Mouse (Mus musculus) CH12.LX (cell line): ENCODE measurements around the gene Phf10. TPM values are rescaled to one million over a fixed set of nuclear protein-coding genes. Genes with fewer than 3 reads are reported as not detected.

Experiments
- DNase-seq: peaks from one replicate; pipeline ENCODE4 v3.0.0-alpha.2; 2013; ENCODE audit errors: extremely low read depth
- H3K27ac ChIP-seq: 2 replicates; pipeline ENCODE4 v1.5.1; 2012; ENCODE audit warnings: low read depth, mild to moderate bottlenecking, control low read depth, moderate library complexity; ENCODE audit not compliant: insufficient read depth
- H3K27me3 ChIP-seq: replicated peaks from 2 replicates; pipeline ENCODE3; 2012; ENCODE audit warnings: inconsistent platforms
- H3K36me3 ChIP-seq, 2 experiments: replicated peaks in 1 of 2; 2 replicates each; pipeline versions ENCODE3 to v1.6.1; 2012; ENCODE audit warnings: inconsistent platforms in 1 of 2, low read length in 1 of 2, mild to moderate bottlenecking in 1 of 2, mixed read lengths in 1 of 2, moderate library complexity in 1 of 2; ENCODE audit not compliant: control insufficient read depth in 1 of 2, insufficient read depth in 1 of 2
- H3K4me1 ChIP-seq, 2 experiments: 2 replicates each; pipeline ENCODE4 v1.6.1; 2012; ENCODE audit warnings: inconsistent platforms in 1 of 2, moderate library complexity in 1 of 2; ENCODE audit not compliant: insufficient read depth in 2 of 2, control insufficient read depth in 1 of 2
- H3K4me2 ChIP-seq: 2 replicates; pipeline ENCODE4 v1.6.1; 2012; ENCODE audit warnings: low read depth, mild to moderate bottlenecking, control low read depth; ENCODE audit not compliant: poor library complexity, insufficient read depth, severe bottlenecking
- H3K4me3 ChIP-seq, 3 experiments: fragments of 150-350 bp in 1 of 3; sonication (generic) in 1 of 3; replicated peaks in 1 of 3; 2 replicates each; pipeline versions ENCODE3 to v1.5.1; 2011 to 2012; ENCODE audit warnings: low read depth in 2 of 3, low read length in 2 of 3, mild to moderate bottlenecking in 2 of 3, moderate library complexity in 2 of 3, control low read depth in 1 of 3, improper control_type of control experiment in 1 of 3, inconsistent platforms in 1 of 3, mixed read lengths in 1 of 3; ENCODE audit not compliant: poor library complexity in 1 of 3
- H3K79me2 ChIP-seq: replicated peaks from 2 replicates; pipeline ENCODE4 v1.6.1; 2012; ENCODE audit warnings: mild to moderate bottlenecking, moderate library complexity; ENCODE audit not compliant: control insufficient read depth, poor library complexity, insufficient read depth, severe bottlenecking; ENCODE audit errors: extremely low read depth
- H3K9ac ChIP-seq: 2 replicates; pipeline ENCODE4 v1.6.1; 2012; ENCODE audit warnings: low read depth, mild to moderate bottlenecking, control low read depth, moderate library complexity; ENCODE audit not compliant: insufficient read depth
- H3K9me3 ChIP-seq: replicated peaks from 2 replicates; pipeline ENCODE3; 2012; ENCODE audit warnings: low read length, inconsistent platforms, mixed read lengths
- BHLHE40 ChIP-seq: IDR thresholded peaks from 2 replicates; pipeline ENCODE4 v1.6.1; 2011; ENCODE audit warnings: mild to moderate bottlenecking, low read depth, low read length, improper control_type of control experiment
- CHD1 ChIP-seq: IDR thresholded peaks from 2 replicates; pipeline ENCODE4 v1.6.1; 2012; ENCODE audit warnings: low read depth, low read length, improper control_type of control experiment, inconsistent platforms
- CHD2 ChIP-seq: IDR thresholded peaks from 2 replicates; pipeline ENCODE4 v1.6.1; 2011; ENCODE audit warnings: low read length, improper control_type of control experiment
- CTCF ChIP-seq, 2 experiments: IDR thresholded peaks in 1 of 2; conservative IDR thresholded peaks in 1 of 2; 2 replicates each; pipeline ENCODE4 v1.5.1; 2011 to 2012; ENCODE audit warnings: low read depth in 2 of 2, low read length in 2 of 2, improper control_type of control experiment in 1 of 2, inconsistent platforms in 1 of 2, mild to moderate bottlenecking in 1 of 2, moderate library complexity in 1 of 2
- E2F4 ChIP-seq: IDR thresholded peaks from 2 replicates; pipeline ENCODE4 v1.6.1; 2011; ENCODE audit warnings: low read depth, low read length, improper control_type of control experiment; ENCODE audit not compliant: insufficient replicate concordance
- ELF1 ChIP-seq: IDR thresholded peaks from 2 replicates; pipeline ENCODE4 v1.6.1; 2014; ENCODE audit warnings: low read depth, mild to moderate bottlenecking, inconsistent platforms, low read length, improper control_type of control experiment
- EP300 ChIP-seq: IDR thresholded peaks from 2 replicates; pipeline ENCODE4 v1.6.1; 2011; ENCODE audit warnings: low read length, improper control_type of control experiment
- ETS1 ChIP-seq: conservative IDR thresholded peaks from 2 replicates; pipeline ENCODE4 v1.6.1; 2012; ENCODE audit warnings: low read depth, mild to moderate bottlenecking, inconsistent platforms, low read length, improper control_type of control experiment, moderate library complexity
- GABPA ChIP-seq: IDR thresholded peaks from 2 replicates; pipeline ENCODE4 v1.6.1; 2012; ENCODE audit warnings: low read depth, low read length, improper control_type of control experiment, inconsistent platforms; ENCODE audit not compliant: insufficient replicate concordance
- HCFC1 ChIP-seq: IDR thresholded peaks from 2 replicates; pipeline ENCODE4 v1.6.1; 2012; ENCODE audit warnings: low read depth, mild to moderate bottlenecking, inconsistent platforms, low read length, improper control_type of control experiment
- IRF4 ChIP-seq: IDR thresholded peaks from 2 replicates; pipeline ENCODE4 v1.6.1; 2014; ENCODE audit warnings: low read depth, mild to moderate bottlenecking, inconsistent platforms, low read length, improper control_type of control experiment
- JUN ChIP-seq: IDR thresholded peaks from 2 replicates; pipeline ENCODE4 v1.6.1; 2011; ENCODE audit warnings: low read depth, mild to moderate bottlenecking, low read length, improper control_type of control experiment, moderate library complexity; ENCODE audit not compliant: insufficient read depth
- JUND ChIP-seq: conservative IDR thresholded peaks from 2 replicates; pipeline ENCODE4 v1.6.1; 2011; ENCODE audit warnings: low read depth, low read length, improper control_type of control experiment
- KAT2A ChIP-seq: IDR thresholded peaks from 2 replicates; pipeline ENCODE4 v1.6.1; 2012; ENCODE audit warnings: low read length, improper control_type of control experiment, inconsistent platforms; ENCODE audit not compliant: insufficient replicate concordance
- MAFK ChIP-seq: IDR thresholded peaks from 2 replicates; pipeline ENCODE4 v1.6.1; 2011; ENCODE audit warnings: low read length, improper control_type of control experiment; ENCODE audit not compliant: insufficient replicate concordance
- MAX ChIP-seq: IDR thresholded peaks from 2 replicates; pipeline ENCODE4 v1.6.1; 2011; ENCODE audit warnings: low read length, improper control_type of control experiment
- MAZ ChIP-seq: IDR thresholded peaks from 2 replicates; pipeline ENCODE4 v1.6.1; 2012; ENCODE audit warnings: low read depth, mild to moderate bottlenecking, inconsistent platforms, low read length, improper control_type of control experiment, moderate library complexity
- MEF2A ChIP-seq: IDR thresholded peaks from 2 replicates; pipeline ENCODE4 v1.6.1; 2014; ENCODE audit warnings: low read depth, mild to moderate bottlenecking, inconsistent platforms, low read length, improper control_type of control experiment, borderline replicate concordance
- MXI1 ChIP-seq: IDR thresholded peaks from 2 replicates; pipeline ENCODE4 v1.6.1; 2011; ENCODE audit warnings: mild to moderate bottlenecking, low read depth, low read length, improper control_type of control experiment
- MYC ChIP-seq: IDR thresholded peaks from 2 replicates; pipeline ENCODE4 v1.6.1; 2011; ENCODE audit warnings: low read depth, mild to moderate bottlenecking, improper control_type of control experiment, low read length
- NELFE ChIP-seq: IDR thresholded peaks from 2 replicates; pipeline ENCODE4 v1.6.1; 2011; ENCODE audit warnings: low read depth, low read length, improper control_type of control experiment
- NRF1 ChIP-seq: IDR thresholded peaks from 2 replicates; pipeline ENCODE4 v1.6.1; 2014; ENCODE audit warnings: low read depth, mild to moderate bottlenecking, inconsistent platforms, low read length, improper control_type of control experiment, moderate library complexity
- PAX5 ChIP-seq: IDR thresholded peaks from 2 replicates; pipeline ENCODE4 v1.6.1; 2012; ENCODE audit warnings: low read length, inconsistent platforms, mixed read lengths
- POLR2A ChIP-seq: IDR thresholded peaks from 2 replicates; pipeline ENCODE4 v1.6.1; 2011; ENCODE audit warnings: low read depth, mild to moderate bottlenecking, improper control_type of control experiment, low read length
- POLR2AphosphoS2 ChIP-seq: IDR thresholded peaks from 2 replicates; pipeline ENCODE4 v1.6.1; 2011; ENCODE audit warnings: low read depth, low read length, improper control_type of control experiment
- RAD21 ChIP-seq: IDR thresholded peaks from 2 replicates; pipeline ENCODE4 v1.6.1; 2011; ENCODE audit warnings: low read depth, mild to moderate bottlenecking, low read length, improper control_type of control experiment, moderate library complexity
- RCOR1 ChIP-seq: conservative IDR thresholded peaks from 2 replicates; pipeline ENCODE4 v1.6.1; 2012; ENCODE audit warnings: low read depth, mild to moderate bottlenecking, inconsistent platforms, low read length, improper control_type of control experiment
- SIN3A ChIP-seq: IDR thresholded peaks from 2 replicates; pipeline ENCODE4 v1.6.1; 2012; ENCODE audit warnings: low read length, improper control_type of control experiment, inconsistent platforms
- SMC3 ChIP-seq: IDR thresholded peaks from 2 replicates; pipeline ENCODE4 v1.6.1; 2011; ENCODE audit warnings: low read depth, low read length, improper control_type of control experiment
- TBP ChIP-seq: conservative IDR thresholded peaks from 2 replicates; pipeline ENCODE4 v1.6.1; 2011; ENCODE audit warnings: low read depth, low read length, improper control_type of control experiment
- TCF12 ChIP-seq: IDR thresholded peaks from 2 replicates; pipeline ENCODE4 v1.6.1; 2014; ENCODE audit warnings: low read depth, mild to moderate bottlenecking, inconsistent platforms, low read length, improper control_type of control experiment
- UBTF ChIP-seq: IDR thresholded peaks from 2 replicates; pipeline ENCODE4 v1.6.1; 2012; ENCODE audit warnings: low read depth, mild to moderate bottlenecking, inconsistent platforms, low read length, improper control_type of control experiment, moderate library complexity
- USF1 ChIP-seq: IDR thresholded peaks from 2 replicates; pipeline ENCODE4 v1.6.1; 2014; ENCODE audit warnings: low read depth, mild to moderate bottlenecking, inconsistent platforms, low read length, improper control_type of control experiment
- USF2 ChIP-seq: conservative IDR thresholded peaks from 2 replicates; pipeline ENCODE4 v1.6.1; 2011; ENCODE audit warnings: low read depth, low read length, improper control_type of control experiment
- ZC3H11A ChIP-seq: IDR thresholded peaks from 2 replicates; pipeline ENCODE4 v1.6.1; 2012; ENCODE audit warnings: low read depth, mild to moderate bottlenecking, inconsistent platforms, low read length, improper control_type of control experiment
- ZKSCAN1 ChIP-seq: IDR thresholded peaks from 2 replicates; pipeline ENCODE4 v1.6.1; 2012; ENCODE audit warnings: low read depth, inconsistent platforms, low read length, improper control_type of control experiment, borderline replicate concordance
- ZMIZ1 ChIP-seq: IDR thresholded peaks from 2 replicates; pipeline ENCODE4 v1.6.1; 2012; ENCODE audit warnings: low read depth, mild to moderate bottlenecking, inconsistent platforms, low read length, improper control_type of control experiment
- ZNF384 ChIP-seq: IDR thresholded peaks from 2 replicates; pipeline ENCODE4 v1.6.1; 2012; ENCODE audit warnings: low read depth, low read length, improper control_type of control experiment, inconsistent platforms
- dilution Hi-C: fragments of 300-500 bp; cut with MboI; formaldehyde crosslinking; loops from 2 replicates; pipeline ENCODE4 v1.14.3; 2020; ENCODE audit warnings: low sequenced_read_pairs; ENCODE audit not compliant: extremely low pct_unique_long_range_greater_than_20kb, extremely low pct_ligation_motif_present
- in situ Hi-C: fragments of 300-500 bp; cut with MboI; formaldehyde crosslinking; loops from 3 replicates; pipeline ENCODE4 v1.14.3; 2019; ENCODE audit warnings: low sequenced_read_pairs, low pct_ligation_motif_present, low pct_unique_long_range_greater_than_20kb, mixed read lengths
- polyA plus RNA-seq: library from polyadenylated mRNA; unstranded; fragments of >175 nt; gene quantifications from 2 replicates; pipeline ENCODE4 v1.2.1, GENCODE M21; 2012; ENCODE audit warnings: low read depth; ENCODE audit not compliant: insufficient read length
- total RNA-seq, 2 experiments: library from RNA; depleted of rRNA; stranded (reverse); fragments of 300-350 nt in 1 of 2; fragments of >200 nt in 1 of 2; gene quantifications; 2 replicates each; pipeline ENCODE4 v1.2.3; 2012 to 2014

Gene Phf10
- total and polyA plus RNA-seq, 3 experiments: 225 to 364 (median 343) TPM

DNA sequence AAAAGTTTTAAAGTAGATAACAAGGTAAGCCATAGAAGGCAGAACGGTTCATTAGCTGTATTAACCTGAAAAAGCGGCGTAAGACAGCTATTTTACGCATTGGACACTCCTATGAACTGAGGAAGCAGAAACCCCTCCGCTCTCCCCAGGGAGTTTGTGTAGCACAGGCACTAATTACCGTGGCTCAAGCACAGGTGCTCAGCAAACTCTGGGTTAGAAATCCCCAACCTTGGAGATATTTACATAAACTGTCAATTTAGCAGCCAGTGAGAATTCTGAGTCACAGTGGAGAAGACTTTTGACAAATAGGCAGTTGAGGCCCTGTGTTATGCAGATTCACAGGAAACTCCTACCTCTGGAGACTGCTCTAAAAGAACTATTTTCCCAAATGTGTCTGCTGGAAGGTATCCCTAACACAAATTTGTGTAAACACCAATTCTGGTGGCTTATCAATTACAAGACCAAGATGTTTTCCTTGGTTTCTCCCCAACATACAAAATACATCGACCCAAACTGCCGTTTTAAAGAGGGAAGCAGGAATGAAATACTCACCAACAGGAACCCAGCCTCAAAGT is 33.3 kb downstream of the Phf10 start:
- peaks cover 0 to 2% of the 10 kb centered on the region in 2 experiments for H3K36me3 ChIP-seq
- peak overlapping the region; percentile 92 for H3K4me2 ChIP-seq
- peak overlapping the region; percentile 46 for H3K9ac ChIP-seq
- peak overlapping the region; percentile 96 for H3K27ac ChIP-seq
- no peaks in the 10 kb centered on the region for H3K79me2 ChIP-seq
- H3K9me3 ChIP-seq: peaks cover 15% of the 10 kb centered on the region
- H3K27me3 ChIP-seq: no peaks in the 10 kb centered on the region
- H3K4me1 ChIP-seq: peaks cover 23 to 57% of the 10 kb centered on the region in 2 experiments
- peak; percentile 98 for DNase-seq
- TF ChIP-seq POLR2AphosphoS2 (no peak), TCF12 (peak; percentile 94), MXI1 (no peak), SIN3A (peak; percentile 82), E2F4 (no peak), SMC3 (no peak), ZNF384 (no peak), CTCF (conservative IDR thresholded peaks at IDR 0.05 in 1 of 2, IDR thresholded peaks at IDR 0.05 in 1 of 2; ENCODE audit: low read depth in 2 of 2, low read length in 2 of 2) (no peak), USF2 (no peak), RCOR1 (peak; percentile 72; the same call in 1 of the 2 replicates), MAX (peak; percentile 53; the same call in 1 of the 2 replicates), POLR2A (peak; percentile 49), UBTF (no peak), KAT2A (no peak), MYC (peak; percentile 17; the same call in 1 of the 2 replicates), MAFK (peak; percentile 28; the same call in 1 of the 2 replicates), JUN (peak; percentile 0; the same call in 1 of the 2 replicates), CHD2 (peak; percentile 58; the same call in 1 of the 2 replicates), ZMIZ1 (no peak), ZKSCAN1 (no peak), ELF1 (no peak; the same call in 1 of the 2 replicates), MAZ (peak; percentile 64; the same call in 1 of the 2 replicates), TBP (peak; percentile 81), EP300 (peak; percentile 80), IRF4 (peak; percentile 69), MEF2A (peak; percentile 85), HCFC1 (no peak; the same call in 1 of the 2 replicates), JUND (peak; percentile 51; the same call in 1 of the 2 replicates), NELFE (peak; percentile 68), GABPA (no peak), BHLHE40 (peak; percentile 69), ZC3H11A (no peak), RAD21 (no peak), ETS1 (peak; percentile 77), NRF1 (0 out of 2 replicates have a peak, but pooled peaks have one; percentile 14), PAX5 (no peak), CHD1 (peak; percentile 30; the same call in 1 of the 2 replicates), USF1 (no peak)
- TF ChIP-seq, all 38 proteins: peak for 20
- dilution Hi-C loops: no loop called here
- peak overlapping the region in 2 of 3 experiments; percentile 36 to 38 for H3K4me3 ChIP-seq
- in situ Hi-C loops: no loop called here
